Mouse (Mus musculus): ENCODE measurements around the gene Irf2bp1.

Irf2bp1 gene

GRCm38 (mm10) chr7:19000421-19000820 is 3.4 kb upstream of the Irf2bp1 start:
- DNase-seq (ENCODE audit: low read depth, low spot score), result no peak

DNA sequence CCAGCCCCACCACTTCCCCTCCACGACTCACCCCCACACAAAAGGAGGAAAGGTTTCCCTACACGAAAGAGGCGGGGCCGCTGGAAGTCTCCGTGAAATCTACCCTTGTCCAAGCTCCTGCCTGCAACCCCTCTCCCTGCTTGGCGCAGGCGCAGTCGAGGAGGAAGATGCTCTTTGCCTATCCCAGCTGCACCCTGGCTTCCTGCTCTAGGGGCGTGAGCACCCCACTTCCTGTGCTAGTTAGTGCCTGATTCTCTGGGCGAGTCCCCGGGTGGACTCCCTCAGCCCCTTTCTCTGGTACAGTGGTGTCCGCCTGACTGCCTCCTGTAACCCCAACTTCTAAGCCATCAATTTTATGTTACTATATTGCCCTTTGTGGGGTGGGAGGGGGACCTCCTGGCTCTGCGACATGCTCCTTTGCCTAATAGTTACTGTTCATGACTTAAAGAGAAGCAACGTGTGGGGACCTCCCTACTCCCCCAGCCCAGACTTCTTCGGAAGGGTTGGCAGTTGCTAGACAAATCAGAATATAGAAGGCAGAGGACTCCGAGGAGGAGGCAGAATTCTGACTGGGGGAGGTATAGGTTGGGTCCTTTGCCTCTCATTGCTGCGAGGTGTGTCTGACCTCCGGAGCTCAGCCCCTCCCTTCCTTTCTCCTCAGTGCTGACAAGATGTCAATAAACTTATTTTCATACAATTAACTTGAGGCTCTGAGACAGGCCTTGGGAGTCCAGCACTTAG is 2.6 kb upstream of the Irf2bp1 start:
- DNase-seq (ENCODE audit: low read depth, low spot score), result peak; percentile 85

GRCm38 (mm10) chr7:19001807-19002085 is 2.1 kb upstream of the Irf2bp1 start:
- no peak for DNase-seq (ENCODE audit: low read depth, low spot score)

- no peak for DNase-seq (ENCODE audit: low read depth, low spot score)
Observed at GRCm38 (mm10) chr7:19002115-19002514, 1.7 kb upstream of the Irf2bp1 start.

DNA sequence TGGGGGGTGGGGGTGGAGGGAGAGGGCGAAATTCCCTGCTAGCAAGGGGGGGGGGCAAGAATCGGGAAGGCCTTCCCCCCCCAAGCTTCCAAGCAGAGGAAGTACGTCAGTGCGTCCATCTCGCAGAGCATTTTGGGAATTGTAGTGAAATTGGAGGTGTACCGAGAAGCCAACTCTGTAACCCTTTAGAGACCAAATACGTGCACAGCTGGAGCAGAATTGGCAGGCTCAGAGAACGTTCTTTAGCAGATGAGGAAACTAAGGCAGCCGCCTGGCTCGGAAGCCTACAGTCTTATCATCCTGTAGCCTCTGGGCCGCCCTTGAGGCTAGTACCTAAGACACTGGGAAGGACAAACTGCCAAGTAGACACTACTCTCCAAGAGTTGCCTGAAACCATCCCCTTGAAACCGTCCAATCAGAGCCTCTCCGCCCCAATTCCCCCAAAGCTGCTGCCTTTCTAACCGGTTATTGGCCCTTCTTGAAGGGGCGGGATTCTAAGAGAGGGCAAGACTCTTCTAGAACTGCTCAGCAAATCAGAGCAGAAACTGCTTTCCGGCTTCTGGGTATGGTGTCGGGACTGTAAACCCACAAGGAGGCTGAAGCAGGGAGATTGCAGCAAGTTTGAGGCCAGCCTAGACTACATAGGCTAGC is 871 bp upstream of the Irf2bp1 start:
- DNase-seq (ENCODE audit: low read depth, low spot score), result peak; percentile 93

DNA sequence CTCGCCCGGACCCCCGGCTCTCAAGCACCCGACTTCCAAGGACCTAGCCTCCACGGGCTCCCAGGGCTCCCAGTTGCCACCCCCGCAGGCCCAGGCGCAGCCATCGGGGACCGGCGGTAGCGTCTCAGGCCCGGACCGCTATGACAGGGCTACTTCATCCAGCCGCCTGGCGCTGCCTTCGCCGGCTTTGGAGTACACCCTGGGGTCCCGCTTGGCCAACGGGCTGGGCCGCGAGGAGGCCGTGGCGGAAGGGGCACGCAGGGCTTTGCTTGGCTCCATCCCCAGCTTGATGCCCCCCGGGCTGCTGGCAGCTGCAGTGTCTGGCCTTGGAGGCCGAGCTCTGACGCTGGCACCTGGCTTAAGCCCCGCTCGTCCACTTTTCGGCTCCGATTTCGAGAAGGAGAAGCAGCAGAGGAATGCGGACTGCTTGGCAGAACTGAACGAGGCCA is 811 bp downstream of the Irf2bp1 start:
- DNase-seq (ENCODE audit: low read depth, low spot score), result no peak

DNA sequence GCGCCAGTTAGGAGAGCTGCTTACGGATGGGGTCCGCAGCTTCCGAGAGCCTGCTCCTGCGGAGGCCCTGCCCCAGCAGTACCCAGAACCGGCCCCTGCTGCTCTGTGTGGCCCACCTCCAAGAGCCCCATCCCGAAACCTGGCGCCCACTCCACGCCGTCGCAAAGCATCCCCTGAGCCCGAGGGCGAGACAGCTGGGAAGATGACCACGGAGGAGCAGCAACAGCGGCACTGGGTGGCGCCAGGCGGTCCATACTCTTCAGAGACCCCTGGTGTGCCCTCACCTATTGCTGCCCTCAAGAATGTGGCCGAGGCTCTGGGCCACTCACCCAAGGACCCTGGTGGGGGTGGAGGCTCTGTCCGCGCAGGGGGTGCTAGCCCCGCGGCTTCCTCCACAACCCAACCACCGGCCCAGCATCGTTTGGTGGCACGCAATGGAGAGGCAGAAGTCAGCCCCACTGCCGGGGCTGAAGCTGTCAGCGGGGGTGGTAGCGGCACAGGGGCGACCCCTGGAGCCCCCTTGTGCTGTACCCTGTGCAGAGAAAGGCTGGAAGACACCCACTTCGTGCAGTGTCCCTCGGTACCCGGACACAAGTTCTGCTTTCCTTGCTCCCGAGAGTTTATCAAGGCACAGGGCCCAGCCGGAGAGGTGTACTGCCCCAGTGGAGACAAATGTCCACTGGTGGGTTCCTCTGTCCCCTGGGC is 1.7 kb downstream of the Irf2bp1 start:
- DNase-seq (ENCODE audit: low read depth, low spot score), result no peak

GRCm38 (mm10) chr7:19006476-19006875 is 2.6 kb downstream of the Irf2bp1 start:
- peak; percentile 92 for DNase-seq (ENCODE audit: low read depth, low spot score)

GRCm38 (mm10) chr7:19007026-19007977 is 3.5 kb downstream of the Irf2bp1 start:
- no peak for DNase-seq (ENCODE audit: low read depth, low spot score)

GRCm38 (mm10) chr7:19010581-19010980 is 6.7 kb downstream of the Irf2bp1 start:
- DNase-seq (ENCODE audit: low read depth, low spot score), result no peak

DNA sequence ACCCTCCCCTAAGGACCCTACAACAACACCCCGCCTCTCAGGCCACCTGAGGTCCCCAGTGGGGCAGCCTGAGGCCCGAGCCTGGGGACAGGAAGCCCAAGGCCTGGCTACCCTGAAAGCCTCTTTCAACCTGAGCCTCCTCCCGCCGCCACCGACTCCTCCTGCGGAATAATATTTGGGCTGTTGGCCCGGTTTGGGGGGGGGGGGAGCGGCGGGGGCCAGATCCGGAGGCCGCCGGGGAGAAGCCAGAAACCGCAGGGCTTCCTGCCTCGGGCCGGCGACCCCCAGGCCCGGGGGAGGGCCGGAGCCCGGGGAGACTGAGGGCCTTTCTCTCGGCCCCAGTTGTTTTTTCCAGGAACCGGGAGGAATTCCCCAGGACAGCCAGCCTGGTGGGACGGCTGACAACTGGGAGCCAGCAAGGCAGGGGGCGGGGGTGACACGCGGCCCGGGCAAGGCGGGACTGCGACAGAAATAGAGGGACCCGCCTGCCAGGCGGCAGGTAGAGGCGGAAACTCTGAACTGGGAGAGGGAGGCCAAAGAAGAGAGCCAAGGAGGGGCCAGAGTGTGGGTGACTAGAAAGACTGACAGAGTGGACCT is 8.3 kb downstream of the Irf2bp1 start:
- DNase-seq (ENCODE audit: low read depth, low spot score), result no peak

- no peak for DNase-seq (ENCODE audit: low read depth, low spot score)
Observed at GRCm38 (mm10) chr7:19012882-19013281, 9.0 kb downstream of the Irf2bp1 start.

GRCm38 (mm10) chr7:19014452-19014851 is 10.6 kb downstream of the Irf2bp1 start:
- DNase-seq (ENCODE audit: low read depth, low spot score), result no peak

DNA sequence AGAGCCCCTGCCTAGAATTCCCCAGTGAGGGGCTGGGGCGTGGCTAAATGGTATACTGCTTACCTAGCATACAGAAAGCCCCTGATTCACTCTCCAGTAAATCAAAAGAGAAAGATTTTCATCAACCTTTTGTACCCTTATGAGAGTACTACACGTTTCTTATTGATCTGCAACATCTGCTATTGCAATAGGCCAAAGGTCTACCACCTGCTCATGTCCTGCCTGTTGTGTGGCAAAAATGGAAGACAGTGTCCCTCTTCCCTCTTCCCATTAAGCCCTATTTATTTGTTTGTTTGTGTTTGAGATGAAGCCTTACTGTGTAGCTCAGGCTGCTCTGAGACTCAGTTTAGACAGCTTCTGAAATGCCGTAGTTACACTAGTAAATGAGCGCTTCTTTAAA is 12.2 kb downstream of the Irf2bp1 start:
- no peak for DNase-seq (ENCODE audit: low read depth, low spot score)

- DNase-seq (ENCODE audit: low read depth, low spot score), result no peak
Observed at GRCm38 (mm10) chr7:19017909-19018308, 14.1 kb downstream of the Irf2bp1 start.

DNA sequence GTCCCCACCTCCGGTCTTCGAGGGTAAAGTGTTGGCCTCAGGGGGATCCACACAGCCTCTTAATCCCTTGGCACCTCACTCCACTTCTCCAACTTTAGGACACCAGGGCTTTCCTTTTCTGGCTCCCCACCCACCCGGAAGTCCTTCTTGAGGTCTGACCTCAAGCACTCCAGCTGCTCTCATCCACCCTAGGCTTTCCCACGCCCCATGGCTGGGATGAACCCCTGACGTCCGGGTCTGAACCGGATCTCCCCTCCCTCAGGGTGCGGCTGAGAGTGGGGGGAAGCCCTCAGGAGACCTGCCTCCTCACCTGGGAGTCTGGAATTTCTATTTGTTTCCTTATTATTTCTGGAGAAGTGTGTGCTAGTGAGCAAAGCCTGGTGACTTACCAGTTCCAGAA is 17.2 kb downstream of the Irf2bp1 start:
- no peak for DNase-seq (ENCODE audit: low read depth, low spot score)

DNA sequence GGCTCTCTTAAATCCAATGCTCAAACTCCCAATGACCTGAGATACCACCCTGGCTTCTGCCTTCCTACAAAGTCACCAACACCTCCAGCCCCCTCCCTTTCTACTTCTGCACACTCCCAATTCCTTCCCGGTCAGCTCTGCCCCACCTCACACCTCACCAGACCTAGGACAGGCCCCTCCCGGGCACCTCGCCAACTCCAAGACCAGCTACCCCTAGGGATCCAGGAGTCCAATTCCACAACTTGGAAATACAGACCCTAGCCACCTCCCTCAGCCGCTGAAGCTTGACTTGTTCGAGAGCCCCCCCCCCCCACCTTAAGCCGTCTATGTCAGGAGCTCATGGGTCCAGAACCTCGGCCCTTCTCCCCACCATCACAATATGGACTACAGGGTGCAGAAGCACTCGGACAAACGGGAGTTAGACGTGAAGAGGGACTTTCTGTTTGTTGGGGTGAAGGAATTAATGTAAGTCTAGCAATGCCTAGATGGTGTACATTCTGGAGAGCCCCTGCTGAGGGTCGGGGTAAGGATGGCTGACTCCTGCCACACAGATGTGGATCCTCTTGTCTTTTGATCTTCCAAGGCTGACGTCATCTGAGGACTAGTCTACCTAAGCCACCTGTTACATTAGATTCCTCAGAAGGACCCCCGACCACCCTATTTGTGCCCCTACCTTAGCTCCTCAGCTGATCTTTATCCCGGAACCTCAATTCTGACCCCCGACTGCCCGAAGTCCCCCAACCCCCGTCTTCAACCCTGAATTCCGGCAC is 18.5 kb downstream of the Irf2bp1 start:
- DNase-seq (ENCODE audit: low read depth, low spot score), result no peak

GRCm38 (mm10) chr7:19023357-19023814 is 19.5 kb downstream of the Irf2bp1 start, which contains the start of gene Foxa3:
Gene Foxa3, minus strand, starts transcription at chr7:19023538.
- DNase-seq (ENCODE audit: low read depth, low spot score), result peak; percentile 80

DNA sequence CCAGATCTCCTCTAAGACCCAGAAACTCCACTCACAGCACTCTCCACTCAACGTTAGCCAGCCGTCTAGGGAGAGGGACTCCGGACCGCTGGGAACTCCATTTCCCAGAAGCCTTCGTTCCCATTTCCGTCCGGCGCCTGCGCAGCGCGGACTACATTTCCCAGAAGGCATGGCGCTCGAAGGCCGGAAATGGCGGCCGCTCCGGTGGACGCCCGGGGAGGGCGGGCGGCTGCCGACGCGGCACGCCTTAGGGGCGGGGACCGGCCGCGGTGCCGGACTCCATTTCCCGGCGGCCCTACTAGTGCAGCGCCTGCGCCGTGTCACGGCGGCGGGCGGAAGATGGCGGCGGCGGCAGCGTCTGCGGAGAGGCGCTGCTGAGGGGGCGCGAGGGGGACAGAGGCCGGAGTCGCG is 20.3 kb downstream of the Irf2bp1 start, which contains the start of gene Sympk:
Sympk (plus strand) TSS at position 282 of the 411 bp plus-strand sequence.
- DNase-seq (ENCODE audit: low read depth, low spot score), result peak; percentile 93

GRCm38 (mm10) chr7:19024581-19025255 is 20.9 kb downstream of the Irf2bp1 start:
- no peak for DNase-seq (ENCODE audit: low read depth, low spot score)
